Mouse (Mus musculus): ENCODE results near the gene Grb14.
A peak's percentile ranks its signal among the peaks of the same experiment; 100 is the strongest.

Gene Grb14

DNA sequence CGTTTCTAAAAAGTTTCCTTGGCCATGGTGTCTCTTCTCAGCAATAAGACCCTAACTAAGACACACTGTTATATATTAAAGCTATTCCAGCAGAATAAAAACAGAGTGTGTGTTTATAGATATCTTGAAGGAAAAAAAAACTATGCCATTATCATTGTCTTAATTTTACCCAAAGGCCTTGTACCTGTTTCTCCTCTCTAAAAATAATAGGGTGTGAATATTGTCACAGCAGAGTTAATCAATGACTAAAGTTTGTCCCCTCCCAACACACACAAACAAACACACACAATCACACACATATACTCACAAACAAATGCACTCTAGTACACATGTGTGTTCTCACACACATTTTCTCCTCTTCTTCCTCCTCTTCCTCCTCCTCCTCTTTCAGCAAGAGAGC is at the start of gene Grb14:
Gene Grb14 (minus strand): TSS at position 101 of the 400 bp plus-strand sequence.
- no peak for DNase-seq (ENCODE audit: low spot score in 2 of 2)

GRCm38 (mm10) chr2:65072205-65072604 is 47.4 kb upstream of the Grb14 start:
- no peak for DNase-seq (ENCODE audit: low spot score in 2 of 2)

GRCm38 (mm10) chr2:65053764-65054163 is 29.0 kb upstream of the Grb14 start:
- DNase-seq (ENCODE audit: low spot score in 2 of 2): no peak

DNA sequence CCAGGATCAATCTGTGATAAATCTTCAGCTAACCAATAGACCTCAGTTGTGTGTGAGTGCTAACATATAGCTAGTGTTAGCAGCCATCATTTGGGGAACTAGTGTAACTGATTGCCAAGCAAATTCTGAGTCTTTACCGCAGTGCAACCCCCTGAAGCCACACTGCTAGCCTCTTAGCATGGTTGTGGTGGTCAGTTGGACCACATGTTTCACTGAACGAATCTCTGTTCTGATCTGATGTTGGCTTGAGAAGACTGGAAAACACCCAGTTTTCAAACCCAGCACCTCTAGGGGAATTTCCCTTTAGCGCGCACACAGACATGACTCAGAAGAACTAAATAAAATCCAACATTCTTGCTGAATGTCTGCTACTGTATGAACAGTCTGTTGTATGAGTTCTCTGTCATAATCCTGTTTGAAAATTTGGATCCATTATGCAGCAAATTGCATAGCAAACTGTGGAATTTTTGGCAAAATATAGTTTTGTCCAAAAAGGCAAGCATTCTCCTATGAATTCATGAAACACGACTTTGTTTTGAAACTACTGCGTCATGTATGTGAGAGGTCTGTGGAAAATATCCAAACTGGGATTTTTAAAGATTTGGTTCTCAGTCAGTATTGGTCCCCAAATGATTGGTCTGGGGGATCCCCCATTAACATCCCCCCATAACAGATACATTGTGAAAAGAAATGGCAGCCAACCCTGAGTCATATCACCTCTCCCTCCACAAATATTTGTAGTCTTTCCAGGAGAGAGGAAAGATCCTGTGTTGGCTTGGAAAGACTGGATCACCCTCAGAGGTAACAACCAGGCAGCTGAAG is 27.6 kb upstream of the Grb14 start:
- DNase-seq (ENCODE audit: low spot score in 2 of 2): no peak

DNA sequence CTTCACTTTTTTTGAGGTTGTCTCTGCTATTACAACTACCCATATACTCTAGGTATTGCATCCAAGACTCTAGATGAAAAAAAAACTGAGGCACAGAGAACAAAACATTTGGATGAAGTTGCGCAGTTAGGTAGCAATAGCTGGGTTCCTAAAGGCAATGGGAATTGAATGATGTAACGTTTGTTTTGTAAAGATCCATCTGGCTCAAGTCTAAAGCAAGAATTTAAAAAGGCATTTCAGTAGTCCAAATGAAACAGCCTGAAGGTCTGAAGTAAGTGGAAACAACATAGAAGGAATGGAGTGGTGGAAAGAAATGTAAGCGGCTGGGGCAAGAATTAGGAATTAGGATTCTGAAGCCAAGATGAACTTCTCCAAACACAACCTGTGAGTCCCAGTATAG is 26.0 kb upstream of the Grb14 start:
- no peak for DNase-seq (ENCODE audit: low spot score in 2 of 2)

GRCm38 (mm10) chr2:65048234-65049017 is 23.6 kb upstream of the Grb14 start:
- DNase-seq (ENCODE audit: low spot score in 2 of 2): no peak

GRCm38 (mm10) chr2:65038164-65038563 is 13.4 kb upstream of the Grb14 start:
- DNase-seq (ENCODE audit: low spot score in 2 of 2): no peak

DNA sequence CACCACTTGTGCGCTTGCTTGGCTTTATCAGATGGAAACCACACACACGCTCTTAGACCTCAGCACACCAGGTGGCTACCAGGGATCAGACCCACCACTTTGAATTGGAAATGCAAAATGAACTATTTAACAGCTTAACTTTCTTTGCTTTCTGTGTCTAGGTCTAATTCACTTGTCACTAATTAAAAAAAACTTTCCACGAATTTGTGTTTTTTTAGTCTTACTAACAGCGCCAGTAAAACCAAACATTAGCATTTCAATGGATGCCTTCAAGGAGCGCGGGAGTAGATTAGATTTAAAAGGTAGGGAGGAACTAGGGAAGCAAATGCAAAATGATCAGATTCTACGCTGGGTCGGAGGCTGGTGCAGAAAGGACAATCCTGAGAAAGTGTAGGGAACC is 12.8 kb upstream of the Grb14 start:
- DNase-seq (ENCODE audit: low spot score in 2 of 2): no peak

- peak in 1 of 2 experiments; percentile 53 for DNase-seq (ENCODE audit: low spot score in 2 of 2)
Measured at GRCm38 (mm10) chr2:65022363-65023240, 2.2 kb downstream of the Grb14 start.

- peak; percentile 43 to 48 for DNase-seq (ENCODE audit: low spot score in 2 of 2)
Measured at GRCm38 (mm10) chr2:65021691-65022362, 3.0 kb downstream of the Grb14 start.

- no peak for DNase-seq (ENCODE audit: low spot score in 2 of 2)
Measured at GRCm38 (mm10) chr2:65017375-65017774, 7.4 kb downstream of the Grb14 start.

- DNase-seq (ENCODE audit: low spot score in 2 of 2): no peak
Measured at GRCm38 (mm10) chr2:65014552-65014951, 10.2 kb downstream of the Grb14 start.

DNA sequence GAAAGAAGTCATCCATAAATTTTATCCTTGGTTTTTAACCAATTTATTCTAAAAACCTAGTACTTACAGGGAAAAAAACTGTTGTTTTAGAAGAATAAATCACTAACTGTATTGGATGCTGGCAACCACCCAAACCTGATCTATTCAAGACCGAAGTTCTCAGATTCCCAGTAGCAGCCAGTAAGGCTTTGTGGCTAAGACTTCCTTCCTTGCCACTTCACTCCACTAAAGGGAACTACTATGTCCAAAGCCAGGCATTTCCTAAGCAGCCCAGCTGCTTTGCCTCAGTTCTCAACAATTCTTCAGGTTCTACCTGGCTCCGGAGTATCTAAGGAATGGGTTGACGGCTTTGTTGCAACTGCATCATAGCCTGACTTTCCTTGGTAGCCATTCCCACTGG is 14.7 kb downstream of the Grb14 start:
- DNase-seq (ENCODE audit: low spot score in 2 of 2): no peak

DNA sequence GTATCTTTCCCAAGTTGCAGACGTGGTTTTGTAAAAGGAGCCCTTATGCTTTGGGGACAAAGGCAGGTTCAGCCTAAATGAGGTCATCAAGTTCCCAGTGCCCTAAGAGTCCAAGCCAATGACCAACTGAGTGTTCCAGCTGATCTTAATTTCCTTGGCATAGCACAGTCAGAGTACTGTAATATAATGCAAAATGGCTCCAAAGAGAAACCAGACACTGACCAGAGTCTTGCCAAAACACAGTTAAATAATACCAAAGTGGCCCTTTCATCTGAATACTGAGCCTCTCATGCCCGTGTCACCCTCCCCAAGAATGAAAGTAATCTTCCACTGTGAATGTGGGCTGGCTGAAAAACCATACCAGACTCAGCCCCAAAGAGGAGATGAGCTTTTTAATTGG is 17.4 kb downstream of the Grb14 start:
- DNase-seq (ENCODE audit: low spot score in 2 of 2): no peak

- DNase-seq (ENCODE audit: low spot score in 2 of 2): no peak
Measured at GRCm38 (mm10) chr2:65005044-65005443, 19.7 kb downstream of the Grb14 start.

GRCm38 (mm10) chr2:65003433-65003832 is 21.4 kb downstream of the Grb14 start:
- peak in 1 of 2 experiments; percentile 42 for DNase-seq (ENCODE audit: low spot score in 2 of 2)

- no peak for DNase-seq (ENCODE audit: low spot score in 2 of 2)
Measured at GRCm38 (mm10) chr2:65002631-65003030, 22.2 kb downstream of the Grb14 start.

DNA sequence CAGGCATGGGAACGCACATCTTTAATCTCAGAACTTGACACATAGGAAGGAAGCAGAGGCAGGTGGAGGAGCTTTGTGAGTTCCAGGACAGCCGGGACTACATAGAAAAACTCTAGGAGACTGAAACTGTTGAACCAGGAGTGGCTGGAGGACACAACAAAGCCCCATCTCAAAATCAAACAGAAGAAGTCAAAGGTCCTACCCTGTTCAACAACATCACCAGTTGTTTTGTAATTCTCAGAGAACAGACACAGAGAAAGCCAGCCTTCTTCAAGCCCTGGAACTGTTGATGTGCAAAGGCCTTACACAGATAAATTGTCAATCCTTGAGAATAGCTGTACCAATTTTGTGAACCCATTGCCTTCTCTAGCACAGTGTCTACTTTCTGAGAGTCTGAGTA is 29.7 kb downstream of the Grb14 start:
- no peak for DNase-seq (ENCODE audit: low spot score in 2 of 2)

- no peak for DNase-seq (ENCODE audit: low spot score in 2 of 2)
Measured at GRCm38 (mm10) chr2:64989426-64990187, 35.2 kb downstream of the Grb14 start.

- DNase-seq (ENCODE audit: low spot score in 2 of 2): no peak
Measured at GRCm38 (mm10) chr2:64987782-64988181, 37.0 kb downstream of the Grb14 start.

DNA sequence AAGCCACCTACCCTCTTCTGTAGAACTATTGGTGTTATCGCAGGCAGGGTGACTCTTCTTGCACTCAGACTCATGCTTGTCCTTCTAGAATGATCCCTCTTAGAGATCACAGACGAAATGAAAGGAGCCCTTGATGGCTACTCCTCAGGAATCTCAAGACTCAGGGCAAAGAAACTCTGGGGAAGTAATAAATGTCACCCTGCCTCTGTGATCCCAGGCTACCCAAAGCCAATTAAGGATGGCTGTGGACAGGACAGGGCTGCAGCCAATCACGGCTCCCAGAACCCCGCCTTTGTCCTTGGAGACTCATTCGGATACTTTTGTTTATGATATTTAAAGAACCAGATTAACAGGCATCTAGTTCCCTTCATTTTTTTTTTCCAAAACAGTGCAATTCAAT is 49.2 kb downstream of the Grb14 start:
- no peak for DNase-seq (ENCODE audit: low spot score in 2 of 2)

Measured in left cerebral cortex, adult 9 months (tissue).